Mouse (Mus musculus): ENCODE results near the gene Fhad1. TPM values are rescaled to one million over a fixed set of nuclear protein-coding genes. Genes with fewer than 3 reads are reported as not detected.

Gene Fhad1
- polyA plus RNA-seq, 1 experiment: 2.1 TPM

DNA sequence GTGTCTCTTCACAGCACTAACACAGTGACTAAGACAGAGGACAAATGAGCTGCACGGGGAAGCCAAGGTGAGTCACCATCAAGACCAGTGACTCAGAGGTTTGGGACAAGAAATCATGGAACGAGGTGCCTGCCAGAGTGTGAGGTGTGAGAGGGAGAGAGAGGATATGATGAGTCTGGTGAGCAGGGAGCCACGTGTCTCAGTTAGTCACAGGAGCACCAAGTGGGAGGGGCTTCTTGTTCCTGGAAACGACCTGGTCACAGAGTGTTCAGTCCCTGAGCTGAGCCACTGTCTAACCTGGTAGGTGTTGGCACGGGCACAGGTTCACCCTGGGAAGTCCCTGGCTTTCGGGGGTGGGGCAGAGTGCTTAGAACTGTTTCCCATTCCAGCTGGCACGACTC is 86.0 kb downstream of the Fhad1 start:
- Histone ChIP-seq H3K9ac (ENCODE audit: low read depth, poor library complexity, severe bottlenecking) (no peak overlapping the region), H3K4me1 (ENCODE audit: control insufficient read depth, insufficient read depth, low read length) (no peaks in the 10 kb centered on the region), H3K9me3 (replicated peaks; ENCODE audit: control insufficient read depth, insufficient read depth, low read length, poor library complexity, severe bottlenecking) (no peaks in the 10 kb centered on the region), H3K27me3 (ENCODE audit: control insufficient read depth, insufficient read depth, low read length, poor library complexity, severe bottlenecking) (no peaks in the 10 kb centered on the region), H3K36me3 (ENCODE audit: control insufficient read depth, insufficient read depth, low read length, poor library complexity, severe bottlenecking) (no peaks in the 10 kb centered on the region), H3K27ac (ENCODE audit: insufficient read depth, low read length) (no peak overlapping the region), H3K4me3 (ENCODE audit: low read depth, low read length) (no peak overlapping the region)
- no peak for TF ChIP-seq POLR2A (IDR thresholded peaks at IDR 0.05; ENCODE audit: insufficient read depth, low read length)
- TF ChIP-seq CTCF (IDR thresholded peaks at IDR 0.05; ENCODE audit: low read depth, low read length): no peak
- no peak for TF ChIP-seq EP300 (IDR thresholded peaks at IDR 0.05; ENCODE audit: insufficient read depth, low read depth, low read length)

GRCm38 (mm10) chr4:141925781-141926345 is 89.0 kb downstream of the Fhad1 start:
- Histone ChIP-seq H3K4me1 (ENCODE audit: control insufficient read depth, insufficient read depth, low read length) (no peaks in the 10 kb centered on the region), H3K9ac (ENCODE audit: low read depth, poor library complexity, severe bottlenecking) (no peak overlapping the region), H3K27me3 (ENCODE audit: control insufficient read depth, insufficient read depth, low read length, poor library complexity, severe bottlenecking) (no peaks in the 10 kb centered on the region), H3K4me3 (ENCODE audit: low read depth, low read length) (no peak overlapping the region), H3K36me3 (ENCODE audit: control insufficient read depth, insufficient read depth, low read length, poor library complexity, severe bottlenecking) (no peaks in the 10 kb centered on the region), H3K9me3 (replicated peaks; ENCODE audit: control insufficient read depth, insufficient read depth, low read length, poor library complexity, severe bottlenecking) (no peaks in the 10 kb centered on the region), H3K27ac (ENCODE audit: insufficient read depth, low read length) (no peak overlapping the region)
- TF ChIP-seq EP300 (IDR thresholded peaks at IDR 0.05; ENCODE audit: insufficient read depth, low read depth, low read length) (no peak), POLR2A (IDR thresholded peaks at IDR 0.05; ENCODE audit: insufficient read depth, low read length) (no peak), CTCF (IDR thresholded peaks at IDR 0.05; ENCODE audit: low read depth, low read length) (no peak)

DNA sequence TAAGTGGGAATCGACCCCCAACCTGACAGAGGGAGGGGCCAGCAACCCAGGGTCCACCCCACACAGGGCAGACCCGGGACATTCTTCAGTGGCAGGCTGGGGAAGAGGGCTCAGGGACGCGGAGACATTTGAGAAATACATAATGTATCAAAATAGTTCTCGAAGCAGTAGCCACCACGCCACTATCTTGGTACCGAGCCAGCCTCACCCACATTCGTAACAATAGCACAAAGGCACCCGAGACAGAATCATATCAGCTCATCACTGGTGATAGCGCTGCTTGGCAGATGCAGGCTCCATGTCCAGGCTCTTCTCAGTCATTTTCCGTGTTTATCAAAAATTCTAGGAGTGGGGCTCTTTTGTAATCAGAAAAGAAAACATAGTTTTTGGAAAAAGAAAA is 90.9 kb downstream of the Fhad1 start:
- TF ChIP-seq CTCF (IDR thresholded peaks at IDR 0.05; ENCODE audit: low read depth, low read length) (no peak), POLR2A (IDR thresholded peaks at IDR 0.05; ENCODE audit: insufficient read depth, low read length) (no peak), EP300 (IDR thresholded peaks at IDR 0.05; ENCODE audit: insufficient read depth, low read depth, low read length) (no peak)
- Histone ChIP-seq H3K27ac (ENCODE audit: insufficient read depth, low read length) (no peak overlapping the region), H3K9me3 (replicated peaks; ENCODE audit: control insufficient read depth, insufficient read depth, low read length, poor library complexity, severe bottlenecking) (no peaks in the 10 kb centered on the region), H3K27me3 (ENCODE audit: control insufficient read depth, insufficient read depth, low read length, poor library complexity, severe bottlenecking) (no peaks in the 10 kb centered on the region), H3K9ac (ENCODE audit: low read depth, poor library complexity, severe bottlenecking) (no peak overlapping the region), H3K4me1 (ENCODE audit: control insufficient read depth, insufficient read depth, low read length) (no peaks in the 10 kb centered on the region), H3K36me3 (ENCODE audit: control insufficient read depth, insufficient read depth, low read length, poor library complexity, severe bottlenecking) (no peaks in the 10 kb centered on the region), H3K4me3 (ENCODE audit: low read depth, low read length) (no peak overlapping the region)

DNA sequence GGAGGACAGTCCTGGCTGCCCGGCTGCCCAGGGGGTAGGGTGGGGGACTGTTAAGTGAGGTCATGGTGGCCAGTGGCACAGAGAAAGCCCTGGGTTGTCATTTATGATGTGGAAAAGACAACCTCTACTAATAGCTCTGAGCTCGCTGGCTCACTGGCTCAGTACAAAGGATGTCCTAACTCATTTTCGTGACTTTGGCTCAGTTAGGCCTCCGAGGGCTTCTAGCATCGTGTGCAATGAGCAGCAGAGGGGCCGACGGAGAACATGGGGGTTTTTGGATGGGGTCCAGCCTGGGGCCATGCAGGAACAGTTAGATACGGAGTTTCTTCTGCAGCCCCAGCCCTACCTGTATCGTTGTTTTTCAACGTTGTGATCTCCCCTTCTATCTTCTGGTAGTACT is 94.5 kb downstream of the Fhad1 start:
- TF ChIP-seq CTCF (IDR thresholded peaks at IDR 0.05; ENCODE audit: low read depth, low read length) (no peak), POLR2A (IDR thresholded peaks at IDR 0.05; ENCODE audit: insufficient read depth, low read length) (no peak), EP300 (IDR thresholded peaks at IDR 0.05; ENCODE audit: insufficient read depth, low read depth, low read length) (no peak)
- H3K27ac ChIP-seq (ENCODE audit: insufficient read depth, low read length): no peak overlapping the region
- H3K9ac ChIP-seq (ENCODE audit: low read depth, poor library complexity, severe bottlenecking): no peak overlapping the region

GRCm38 (mm10) chr4:141917735-141918419 is 97.0 kb downstream of the Fhad1 start:
- TF ChIP-seq POLR2A (IDR thresholded peaks at IDR 0.05; ENCODE audit: insufficient read depth, low read length): no peak
- TF ChIP-seq EP300 (IDR thresholded peaks at IDR 0.05; ENCODE audit: insufficient read depth, low read depth, low read length): no peak
- TF ChIP-seq CTCF (IDR thresholded peaks at IDR 0.05; ENCODE audit: low read depth, low read length): no peak
- H3K27ac ChIP-seq (ENCODE audit: insufficient read depth, low read length): no peak overlapping the region
- no peaks in the 10 kb centered on the region for H3K27me3 ChIP-seq (ENCODE audit: control insufficient read depth, insufficient read depth, low read length, poor library complexity, severe bottlenecking)
- H3K36me3 ChIP-seq (ENCODE audit: control insufficient read depth, insufficient read depth, low read length, poor library complexity, severe bottlenecking): no peaks in the 10 kb centered on the region
- H3K9ac ChIP-seq (ENCODE audit: low read depth, poor library complexity, severe bottlenecking): no peak overlapping the region
- H3K4me1 ChIP-seq (ENCODE audit: control insufficient read depth, insufficient read depth, low read length): no peaks in the 10 kb centered on the region
- no peaks in the 10 kb centered on the region for H3K9me3 ChIP-seq (replicated peaks; ENCODE audit: control insufficient read depth, insufficient read depth, low read length, poor library complexity, severe bottlenecking)
- no peak overlapping the region for H3K4me3 ChIP-seq (ENCODE audit: low read depth, low read length)

More for the DNA sequence above, 94.5 kb downstream of the Fhad1 start:
- Histone ChIP-seq H3K36me3 (ENCODE audit: control insufficient read depth, insufficient read depth, low read length, poor library complexity, severe bottlenecking) (no peaks in the 10 kb centered on the region), H3K9me3 (replicated peaks; ENCODE audit: control insufficient read depth, insufficient read depth, low read length, poor library complexity, severe bottlenecking) (no peaks in the 10 kb centered on the region), H3K27me3 (ENCODE audit: control insufficient read depth, insufficient read depth, low read length, poor library complexity, severe bottlenecking) (no peaks in the 10 kb centered on the region), H3K4me3 (ENCODE audit: low read depth, low read length) (no peak overlapping the region), H3K4me1 (ENCODE audit: control insufficient read depth, insufficient read depth, low read length) (no peaks in the 10 kb centered on the region)

DNA sequence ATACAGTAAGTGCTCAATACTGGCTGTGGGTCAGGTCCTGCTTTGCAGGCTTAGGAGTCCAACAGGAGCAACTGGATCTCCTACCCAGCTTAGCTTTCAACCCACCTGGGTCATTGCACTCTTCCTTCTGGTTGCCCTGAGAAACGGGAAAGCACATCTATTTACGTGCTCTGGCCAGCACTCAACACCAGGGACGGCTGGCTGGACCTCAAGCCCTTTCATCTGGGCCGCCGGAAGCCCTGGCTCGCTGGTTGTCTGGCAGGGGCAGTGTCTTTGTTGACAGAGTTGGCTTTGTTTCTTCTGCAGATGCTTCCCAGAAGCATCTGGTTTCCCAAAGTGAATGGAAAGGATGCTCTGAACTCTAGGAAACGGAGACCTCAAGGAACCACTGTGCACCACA is 100.8 kb downstream of the Fhad1 start:
- H3K4me3 ChIP-seq (ENCODE audit: low read depth, low read length): no peak overlapping the region
- no peak overlapping the region for H3K27ac ChIP-seq (ENCODE audit: insufficient read depth, low read length)
- TF ChIP-seq POLR2A (IDR thresholded peaks at IDR 0.05; ENCODE audit: insufficient read depth, low read length): no peak
- TF ChIP-seq CTCF (IDR thresholded peaks at IDR 0.05; ENCODE audit: low read depth, low read length): no peak
- no peak for TF ChIP-seq EP300 (IDR thresholded peaks at IDR 0.05; ENCODE audit: insufficient read depth, low read depth, low read length)
- no peaks in the 10 kb centered on the region for H3K36me3 ChIP-seq (ENCODE audit: control insufficient read depth, insufficient read depth, low read length, poor library complexity, severe bottlenecking)
- no peak overlapping the region for H3K9ac ChIP-seq (ENCODE audit: low read depth, poor library complexity, severe bottlenecking)
- no peaks in the 10 kb centered on the region for H3K27me3 ChIP-seq (ENCODE audit: control insufficient read depth, insufficient read depth, low read length, poor library complexity, severe bottlenecking)
- H3K4me1 ChIP-seq (ENCODE audit: control insufficient read depth, insufficient read depth, low read length): no peaks in the 10 kb centered on the region
- H3K9me3 ChIP-seq (replicated peaks; ENCODE audit: control insufficient read depth, insufficient read depth, low read length, poor library complexity, severe bottlenecking): no peaks in the 10 kb centered on the region

Data from ES-Bruce4 (cell line).